Mouse (Mus musculus): Measurements from ENCODE around the gene 9430097D07Rik. TPM values are rescaled to one million over a fixed set of nuclear protein-coding genes. Genes with fewer than 3 reads are reported as not detected.
A peak's percentile ranks its signal among the peaks of the same experiment; 100 is the strongest.

Gene 9430097D07Rik
- total and polyA plus RNA-seq, 3 experiments: not detected

- Histone ChIP-seq H3K4me3 (replicated peaks in 1 of 3; ENCODE audit: low read depth in 2 of 3, low read length in 2 of 3, poor library complexity in 1 of 3) (peak overlapping the region; percentile 85 to 88 (median 87)), H3K36me3 (replicated peaks in 1 of 2; ENCODE audit: control insufficient read depth in 1 of 2, insufficient read depth in 1 of 2, low read length in 1 of 2) (peaks cover 0 to 7% of the 10 kb centered on the region in 2 experiments), H3K79me2 (replicated peaks; ENCODE audit: control insufficient read depth, extremely low read depth, insufficient read depth, poor library complexity, severe bottlenecking) (0 out of 2 replicates have a peak, but pooled peaks cover 2% of the 10 kb centered on the region), H3K4me1 (ENCODE audit: control insufficient read depth in 1 of 2, insufficient read depth in 2 of 2) (peaks cover 11 to 47% of the 10 kb centered on the region in 2 experiments), H3K9ac (ENCODE audit: insufficient read depth, low read depth) (peak overlapping the region; percentile 88), H3K27ac (ENCODE audit: insufficient read depth, low read depth) (no peak overlapping the region), H3K9me3 (replicated peaks; ENCODE audit: low read length) (no peaks in the 10 kb centered on the region), H3K4me2 (ENCODE audit: insufficient read depth, low read depth, poor library complexity, severe bottlenecking) (peak overlapping the region; percentile 85; the same call in 1 of the 2 replicates), H3K27me3 (replicated peaks) (no peaks in the 10 kb centered on the region)
- DNase-seq (ENCODE audit: extremely low read depth): peak; percentile 80
- in situ Hi-C loops (cut with MboI; ENCODE audit: low pct_ligation_motif_present, low pct_unique_long_range_greater_than_20kb, low sequenced_read_pairs) (no loop called here), dilution Hi-C loops (cut with MboI; ENCODE audit: extremely low pct_ligation_motif_present, extremely low pct_unique_long_range_greater_than_20kb, low sequenced_read_pairs) (no loop called here)
- TF ChIP-seq POLR2A (IDR thresholded peaks at IDR 0.05; ENCODE audit: low read depth, low read length): peak; percentile 42; the same call in 1 of the 2 replicates
- TF ChIP-seq HCFC1 (IDR thresholded peaks at IDR 0.05; ENCODE audit: low read depth, low read length): 0 out of 2 replicates have a peak, but pooled peaks have one; percentile 41
- 0 out of 2 replicates have a peak, but pooled peaks have one; percentile 38 for TF ChIP-seq UBTF (IDR thresholded peaks at IDR 0.05; ENCODE audit: low read depth, low read length)
- TF ChIP-seq TCF12 (IDR thresholded peaks at IDR 0.05; ENCODE audit: low read depth, low read length): no peak
- TF ChIP-seq USF2 (conservative IDR thresholded peaks at IDR 0.05; ENCODE audit: low read depth, low read length): no peak
- TF ChIP-seq MXI1 (IDR thresholded peaks at IDR 0.05; ENCODE audit: low read depth, low read length): peak; percentile 14; the same call in 1 of the 2 replicates
- peak; percentile 42 for TF ChIP-seq SMC3 (IDR thresholded peaks at IDR 0.05; ENCODE audit: low read depth, low read length)
- peak; percentile 34; the same call in 1 of the 2 replicates for TF ChIP-seq IRF4 (IDR thresholded peaks at IDR 0.05; ENCODE audit: low read depth, low read length)
- 0 out of 2 replicates have a peak, but pooled peaks have one; percentile 17 for TF ChIP-seq NRF1 (IDR thresholded peaks at IDR 0.05; ENCODE audit: low read depth, low read length)
- TF ChIP-seq RAD21 (IDR thresholded peaks at IDR 0.05; ENCODE audit: low read depth, low read length): peak; percentile 23
- no peak for TF ChIP-seq PAX5 (IDR thresholded peaks at IDR 0.05; ENCODE audit: low read length)
- TF ChIP-seq CTCF (conservative IDR thresholded peaks at IDR 0.05 in 1 of 2, IDR thresholded peaks at IDR 0.05 in 1 of 2; ENCODE audit: low read depth in 2 of 2, low read length in 2 of 2): peak; percentile 65 to 71
These were observed 31.0 kb upstream of the 9430097D07Rik start for GRCm38 (mm10) chr2:32606161-32607142.

DNA sequence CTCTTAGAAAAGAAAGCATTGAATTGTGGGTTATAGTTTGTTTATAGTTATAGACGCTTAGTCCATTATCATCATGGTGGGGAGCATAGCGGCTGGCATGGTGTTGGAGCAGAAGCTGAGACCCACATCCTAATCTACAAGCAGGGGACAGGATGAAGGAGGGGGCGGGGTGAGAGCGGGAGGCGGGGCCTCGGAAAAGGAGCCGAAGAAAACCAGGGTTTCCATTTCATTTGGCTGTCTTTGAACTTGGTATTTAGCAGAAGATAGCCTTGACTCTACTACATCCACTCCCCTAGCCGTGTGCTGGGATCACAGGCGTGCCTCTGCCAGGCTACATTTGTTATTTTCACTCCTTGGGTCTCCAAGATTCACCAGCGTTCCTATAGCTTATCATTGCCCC lies 29.1 kb upstream of the 9430097D07Rik start:
- TF ChIP-seq E2F4 (IDR thresholded peaks at IDR 0.05; ENCODE audit: insufficient replicate concordance, low read depth, low read length): no peak
- no peak for TF ChIP-seq MYC (IDR thresholded peaks at IDR 0.05; ENCODE audit: low read depth, low read length)
- no peak for TF ChIP-seq TBP (conservative IDR thresholded peaks at IDR 0.05; ENCODE audit: low read depth, low read length)
- TF ChIP-seq SMC3 (IDR thresholded peaks at IDR 0.05; ENCODE audit: low read depth, low read length): no peak
- TF ChIP-seq BHLHE40 (IDR thresholded peaks at IDR 0.05; ENCODE audit: low read depth, low read length): no peak
- no peak for TF ChIP-seq MAFK (IDR thresholded peaks at IDR 0.05; ENCODE audit: insufficient replicate concordance, low read length)
- no peak for TF ChIP-seq IRF4 (IDR thresholded peaks at IDR 0.05; ENCODE audit: low read depth, low read length)
- no peak for TF ChIP-seq PAX5 (IDR thresholded peaks at IDR 0.05; ENCODE audit: low read length)
- TF ChIP-seq POLR2A (IDR thresholded peaks at IDR 0.05; ENCODE audit: low read depth, low read length): no peak
- TF ChIP-seq EP300 (IDR thresholded peaks at IDR 0.05; ENCODE audit: low read length): no peak
- no peak for TF ChIP-seq MEF2A (IDR thresholded peaks at IDR 0.05; ENCODE audit: borderline replicate concordance, low read depth, low read length)
- TF ChIP-seq CHD2 (IDR thresholded peaks at IDR 0.05; ENCODE audit: low read length): no peak
- no peak for TF ChIP-seq UBTF (IDR thresholded peaks at IDR 0.05; ENCODE audit: low read depth, low read length)
- no peak for TF ChIP-seq ELF1 (IDR thresholded peaks at IDR 0.05; ENCODE audit: low read depth, low read length)
- no peak for TF ChIP-seq JUND (conservative IDR thresholded peaks at IDR 0.05; ENCODE audit: low read depth, low read length)
- no peak for TF ChIP-seq MXI1 (IDR thresholded peaks at IDR 0.05; ENCODE audit: low read depth, low read length)
- no peak for TF ChIP-seq ZC3H11A (IDR thresholded peaks at IDR 0.05; ENCODE audit: low read depth, low read length)
- TF ChIP-seq CHD1 (IDR thresholded peaks at IDR 0.05; ENCODE audit: low read depth, low read length): no peak
- TF ChIP-seq ZMIZ1 (IDR thresholded peaks at IDR 0.05; ENCODE audit: low read depth, low read length): no peak
- TF ChIP-seq NRF1 (IDR thresholded peaks at IDR 0.05; ENCODE audit: low read depth, low read length): no peak
- Histone ChIP-seq H3K79me2 (replicated peaks; ENCODE audit: control insufficient read depth, extremely low read depth, insufficient read depth, poor library complexity, severe bottlenecking) (no peaks in the 10 kb centered on the region), H3K4me1 (ENCODE audit: control insufficient read depth in 1 of 2, insufficient read depth in 2 of 2) (peaks cover 3 to 37% of the 10 kb centered on the region in 2 experiments; a peak in 2 of 4 replicates), H3K4me3 (replicated peaks in 1 of 3; ENCODE audit: low read depth in 2 of 3, low read length in 2 of 3, poor library complexity in 1 of 3) (no peak overlapping the region), H3K27me3 (replicated peaks) (no peaks in the 10 kb centered on the region), H3K36me3 (replicated peaks in 1 of 2; ENCODE audit: control insufficient read depth in 1 of 2, insufficient read depth in 1 of 2, low read length in 1 of 2) (peaks cover 0 to 13% of the 10 kb centered on the region in 2 experiments), H3K9ac (ENCODE audit: insufficient read depth, low read depth) (no peak overlapping the region), H3K4me2 (ENCODE audit: insufficient read depth, low read depth, poor library complexity, severe bottlenecking) (no peak overlapping the region), H3K27ac (ENCODE audit: insufficient read depth, low read depth) (no peak overlapping the region), H3K9me3 (replicated peaks; ENCODE audit: low read length) (no peaks in the 10 kb centered on the region)
- dilution Hi-C loops (cut with MboI; ENCODE audit: extremely low pct_ligation_motif_present, extremely low pct_unique_long_range_greater_than_20kb, low sequenced_read_pairs) (no loop called here), in situ Hi-C loops (cut with MboI; ENCODE audit: low pct_ligation_motif_present, low pct_unique_long_range_greater_than_20kb, low sequenced_read_pairs) (no loop called here)
- no peak for DNase-seq (ENCODE audit: extremely low read depth)
